Mouse (Mus musculus): ENCODE results near the gene Entr1.

DNA sequence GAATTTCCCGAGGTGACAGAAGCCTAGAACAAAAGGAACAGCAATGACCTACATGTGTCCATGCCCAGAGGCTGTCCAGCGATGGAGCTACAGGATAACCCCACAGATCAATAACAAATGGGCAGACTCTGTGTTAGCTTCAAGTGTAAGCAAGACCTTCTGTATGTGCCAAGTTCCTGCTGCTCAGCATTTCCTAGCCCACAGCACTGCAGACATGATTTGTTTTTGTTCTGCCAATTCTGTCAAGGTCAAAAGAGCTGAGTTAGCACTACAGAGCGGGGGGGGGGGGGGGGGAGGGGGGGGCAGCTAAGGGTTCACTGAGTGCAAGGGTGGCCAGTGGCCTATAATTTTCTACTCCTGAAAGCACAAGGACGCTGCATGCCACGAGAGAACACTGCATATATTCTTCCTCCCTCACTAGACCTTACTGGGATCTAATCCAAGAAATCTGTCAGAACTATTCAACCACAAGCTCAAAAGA is 21.9 kb upstream of the Entr1 start:
- TF ChIP-seq CTCF (IDR thresholded peaks at IDR 0.05; ENCODE audit: control insufficient read depth, insufficient read depth, insufficient read length) (no peak), USF1 (IDR thresholded peaks at IDR 0.05; ENCODE audit: low read depth) (no peak), MAX (IDR thresholded peaks at IDR 0.05) (no peak), MYOD1 (IDR thresholded peaks at IDR 0.05; ENCODE audit: control insufficient read depth, insufficient read length, low read depth) (no peak), FOSL1 (IDR thresholded peaks at IDR 0.05; ENCODE audit: insufficient read depth, low read length, poor library complexity, severe bottlenecking) (no peak), CEBPB (IDR thresholded peaks at IDR 0.05; ENCODE audit: low read depth) (no peak), MYOG (IDR thresholded peaks at IDR 0.05; ENCODE audit: control insufficient read depth, extremely low read depth, insufficient read length) (no peak)

All from C2C12 (cell line).